Mouse (Mus musculus) hindbrain, embryonic 11.5 days (tissue): ENCODE results near the gene Abcb6. TPM values are rescaled to one million over a fixed set of nuclear protein-coding genes. Genes with fewer than 3 reads are reported as not detected.

Experiments used
- ATAC-seq: fragments of 200-750 bp; cut with Nextera tagmentation; 2 replicates; pipeline ENCODE4 v1.8.0; 2017; ENCODE audit warnings: mild to moderate bottlenecking, moderate TSS enrichment, moderate library complexity; ENCODE audit not compliant: low FRiP score
- DNase-seq: peaks from one replicate; pipeline ENCODE4 v3.0.0-alpha.2; 2015; ENCODE audit warnings: low spot score
- H3K27ac ChIP-seq: fragments of 300-500 bp; sonication (generic); 2 replicates; pipeline ENCODE4 v1.5.1; 2014; ENCODE audit warnings: mild to moderate bottlenecking, low read depth, low read length
- H3K27me3 ChIP-seq: fragments of 300-500 bp; sonication (generic); 2 replicates; pipeline ENCODE4 v1.6.1; 2014; ENCODE audit warnings: mild to moderate bottlenecking, low read length, moderate library complexity, mixed read lengths; ENCODE audit not compliant: control insufficient read depth, insufficient read depth
- H3K36me3 ChIP-seq: fragments of 300-500 bp; sonication (generic); 2 replicates; pipeline ENCODE4 v1.6.1; 2014; ENCODE audit warnings: mild to moderate bottlenecking, low read length, moderate library complexity, mixed read lengths; ENCODE audit not compliant: control insufficient read depth, insufficient read depth
- H3K4me1 ChIP-seq: fragments of 300-500 bp; sonication (generic); replicated peaks from 2 replicates; pipeline ENCODE4 v1.6.1; 2014; ENCODE audit warnings: low read length, mixed read lengths; ENCODE audit not compliant: control insufficient read depth, insufficient read depth
- H3K4me2 ChIP-seq: fragments of 300-500 bp; sonication (generic); replicated peaks from 2 replicates; pipeline ENCODE4 v1.6.1; 2014; ENCODE audit warnings: mild to moderate bottlenecking, low read depth, low read length
- H3K4me3 ChIP-seq: fragments of 300-500 bp; sonication (generic); 2 replicates; pipeline ENCODE4 v1.5.1; 2014; ENCODE audit warnings: low read depth, low read length
- H3K9ac ChIP-seq: fragments of 300-500 bp; sonication (generic); 2 replicates; pipeline ENCODE4 v1.6.1; 2014; ENCODE audit warnings: low read depth, low read length
- H3K9me3 ChIP-seq: fragments of 300-500 bp; sonication (generic); 2 replicates; pipeline ENCODE4 v1.6.1; 2016; ENCODE audit warnings: low read length; ENCODE audit not compliant: control insufficient read depth
- WGBS: fragments of 180-500 bp; shearing (Covaris S2); extraction: QIAGEN DNeasy Blood & Tissue Kit; methylation state at CpG from one replicate; pipeline ENCODE4 v1.1.7; 2014; 5-methylcytosine and 5-hydroxymethylcytosine counted together
- polyA plus RNA-seq: library from polyadenylated mRNA; unstranded; fragments of >200 nt; fragmentation: Nextera tagmentation; extraction: Ambion mirVana; gene quantifications from 2 replicates; pipeline ENCODE4 v1.2.1, GENCODE M21; 2014

The Abcb6 gene
- 21.8 and 23.9 TPM in 2 replicates for polyA plus RNA-seq

DNA sequence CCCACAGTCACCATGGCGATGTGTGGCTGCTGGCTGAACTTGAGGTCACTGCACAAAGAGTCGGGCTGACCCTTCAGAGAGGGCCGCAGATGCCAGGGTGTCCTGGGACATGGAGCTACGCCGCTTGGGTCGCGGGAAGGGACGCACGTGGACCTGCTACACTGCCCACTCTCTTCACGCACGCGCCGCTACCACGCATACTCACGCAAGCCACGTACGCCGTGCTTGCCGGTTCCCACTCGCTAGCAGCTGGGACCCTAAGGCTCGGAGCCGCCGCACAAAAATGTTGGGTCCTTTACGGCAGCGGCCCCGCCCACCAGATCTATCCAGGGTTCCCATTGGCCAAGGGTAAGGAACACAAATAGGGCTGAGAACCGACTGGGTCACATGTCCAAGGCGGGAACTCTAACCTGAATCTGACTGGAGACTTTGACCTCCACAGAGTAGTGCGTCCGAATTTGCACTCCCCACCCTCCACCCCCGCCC, at the start of gene Abcb6:
Abcb6 (minus strand) TSS at position 288 of the 486 bp plus-strand sequence.
- H3K4me3 ChIP-seq: peak within 1 kb of the TSS; percentile 59
- peaks cover 3% of the 10 kb centered on the region; the same call in 1 of the 2 replicates for H3K4me1 ChIP-seq
- peaks cover 7% of the 10 kb centered on the region for H3K36me3 ChIP-seq
- H3K9me3 ChIP-seq: no peaks in the 10 kb centered on the region
- ATAC-seq (peak; percentile 91), DNase-seq (peak; percentile 94)
- H3K27ac ChIP-seq: peak within 1 kb of the TSS; percentile 51
- H3K9ac ChIP-seq: peak within 1 kb of the TSS; percentile 60
- WGBS: under 1% methylated on average over 31 of the region's 31 CpGs
- no peaks in the 10 kb centered on the region for H3K27me3 ChIP-seq
- H3K4me2 ChIP-seq: peak within 1 kb of the TSS; percentile 95

DNA sequence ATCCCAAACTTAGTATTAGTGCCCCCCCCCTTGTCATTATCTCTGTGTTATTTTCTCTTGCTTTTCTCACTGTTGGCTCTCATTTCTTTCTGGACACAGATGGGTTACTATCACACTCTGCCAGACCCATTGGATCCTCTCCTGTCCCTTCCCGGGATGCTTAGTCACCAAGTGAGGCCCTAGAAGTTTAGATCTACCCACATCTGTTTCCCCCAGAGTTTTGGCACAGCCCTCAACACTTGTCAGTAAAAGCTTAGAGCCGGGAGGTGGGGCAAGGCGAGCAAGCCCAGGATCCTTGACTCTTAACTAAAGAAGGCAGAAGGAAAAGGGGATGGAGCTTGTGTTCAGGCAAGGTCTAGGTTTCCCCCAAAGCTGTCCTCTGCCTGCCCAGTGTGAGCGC, 49.0 kb upstream of the Abcb6 start:
- WGBS: 72% methylated on average over 4 of the region's 4 CpGs

DNA sequence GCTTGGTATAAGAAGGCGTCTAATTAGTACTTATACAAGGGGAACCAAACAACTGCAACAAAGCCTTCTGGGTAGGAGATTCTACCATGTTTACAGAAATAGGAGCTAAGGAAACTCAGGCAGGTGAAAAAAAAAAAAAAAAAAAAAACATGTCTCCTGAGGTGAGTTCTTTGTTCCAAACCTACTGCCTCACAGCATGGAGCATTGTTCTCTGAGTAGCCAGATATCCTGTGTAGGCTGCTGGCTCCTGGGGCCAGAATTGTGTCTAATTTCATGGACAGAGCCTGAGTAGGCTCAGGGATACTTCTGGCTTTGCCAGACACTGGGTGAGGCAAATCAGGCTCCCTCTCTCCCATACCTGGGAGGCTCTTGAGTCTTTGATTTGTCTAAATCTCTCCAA, 47.5 kb upstream of the Abcb6 start:
- Histone ChIP-seq H3K9me3 (no peaks in the 10 kb centered on the region), H3K9ac (no peak overlapping the region), H3K4me3 (no peak overlapping the region), H3K27ac (no peak overlapping the region), H3K4me1 (no peaks in the 10 kb centered on the region), H3K36me3 (no peaks in the 10 kb centered on the region), H3K4me2 (no peak overlapping the region), H3K27me3 (no peaks in the 10 kb centered on the region)
- 64% methylated on average over 1 of the region's 1 CpGs for WGBS
- DNase-seq (no peak), ATAC-seq (no peak)

More for the DNA sequence above, 49.0 kb upstream of the Abcb6 start:
- H3K9ac ChIP-seq: no peak overlapping the region
- no peak overlapping the region for H3K4me2 ChIP-seq
- H3K36me3 ChIP-seq: no peaks in the 10 kb centered on the region
- H3K4me3 ChIP-seq: no peak overlapping the region
- H3K27ac ChIP-seq: no peak overlapping the region
- no peak for ATAC-seq
- H3K4me1 ChIP-seq: no peaks in the 10 kb centered on the region
- H3K27me3 ChIP-seq: no peaks in the 10 kb centered on the region
- no peak for DNase-seq
- H3K9me3 ChIP-seq: no peaks in the 10 kb centered on the region

DNA sequence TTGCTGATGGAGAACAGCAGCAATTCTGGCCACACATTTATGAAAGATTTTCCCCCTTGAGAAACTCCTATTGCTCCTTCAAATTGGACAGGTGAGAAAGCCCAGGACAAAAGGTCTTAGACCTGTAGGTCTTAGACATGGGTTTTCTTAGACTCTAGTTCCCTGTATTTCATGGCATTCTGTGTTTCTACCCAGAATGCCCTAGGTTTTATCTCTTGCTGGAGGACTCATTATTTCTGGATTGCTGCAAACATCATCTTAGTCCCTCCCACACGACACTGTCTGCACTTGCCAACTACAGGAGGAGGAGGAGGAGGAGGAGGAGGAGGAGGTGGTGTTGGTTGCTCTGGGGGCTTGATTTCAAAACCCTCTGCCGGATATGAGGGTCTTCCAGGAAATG, 45.9 kb upstream of the Abcb6 start:
- H3K9ac ChIP-seq: no peak overlapping the region
- no peaks in the 10 kb centered on the region; the same call in 1 of the 2 replicates for H3K27me3 ChIP-seq
- H3K27ac ChIP-seq: no peak overlapping the region
- H3K4me1 ChIP-seq: no peaks in the 10 kb centered on the region
- no peaks in the 10 kb centered on the region for H3K9me3 ChIP-seq
- no peak overlapping the region for H3K4me3 ChIP-seq
- no peak overlapping the region for H3K4me2 ChIP-seq
- H3K36me3 ChIP-seq: no peaks in the 10 kb centered on the region
- WGBS: 66% methylated on average over 2 of the region's 2 CpGs
- ATAC-seq (no peak), DNase-seq (no peak)

DNA sequence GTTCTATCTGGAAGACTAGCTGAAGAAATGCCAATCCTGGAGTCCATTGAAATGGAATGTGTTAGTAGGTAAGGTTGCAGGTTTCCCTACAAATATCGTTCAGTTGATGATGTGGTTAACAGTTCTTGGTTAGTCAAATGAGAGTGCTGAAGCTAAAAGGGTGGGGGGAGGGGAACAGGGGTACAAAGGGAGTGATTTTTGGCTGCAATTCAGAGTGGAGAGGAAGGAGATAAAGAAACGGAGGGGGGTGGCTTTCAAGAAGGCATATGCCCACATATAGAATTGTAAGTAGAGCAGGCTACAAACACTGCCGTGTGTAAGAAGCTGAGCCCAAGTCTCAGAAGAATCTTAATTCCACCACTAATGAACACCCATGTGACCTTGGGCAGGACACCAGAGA, 45.3 kb upstream of the Abcb6 start:
- WGBS: 76% methylated on average over 3 of the region's 3 CpGs
- Histone ChIP-seq H3K9me3 (no peaks in the 10 kb centered on the region), H3K27ac (no peak overlapping the region), H3K4me3 (no peak overlapping the region), H3K4me1 (no peaks in the 10 kb centered on the region), H3K36me3 (no peaks in the 10 kb centered on the region), H3K9ac (no peak overlapping the region), H3K4me2 (no peak overlapping the region), H3K27me3 (peaks cover 6% of the 10 kb centered on the region)
- no peak for DNase-seq
- no peak for ATAC-seq

DNA sequence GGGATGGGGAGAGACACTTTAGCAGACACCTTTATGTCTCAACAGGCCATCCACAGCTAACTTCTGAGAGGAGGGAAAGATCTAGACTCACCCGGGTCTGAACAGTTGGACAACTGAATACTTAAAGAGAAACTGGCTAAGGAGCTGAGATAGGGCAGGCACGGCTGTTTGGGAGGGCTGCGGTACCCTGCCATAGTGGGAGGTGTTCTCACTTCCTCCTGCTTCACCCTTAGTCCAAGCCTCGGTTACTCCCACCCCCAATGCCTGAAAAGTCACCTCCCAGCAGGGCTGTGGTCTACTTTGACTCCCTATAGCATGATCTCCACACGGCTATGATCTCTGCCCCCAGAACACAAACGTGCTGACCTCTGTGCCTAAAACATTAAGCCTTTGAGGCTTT, 43.3 kb upstream of the Abcb6 start:
- no peak overlapping the region for H3K4me2 ChIP-seq
- DNase-seq (no peak), ATAC-seq (no peak)
- 76% methylated on average over 6 of the region's 6 CpGs for WGBS
- no peak overlapping the region for H3K9ac ChIP-seq
- no peaks in the 10 kb centered on the region for H3K36me3 ChIP-seq
- no peaks in the 10 kb centered on the region for H3K9me3 ChIP-seq
- H3K27me3 ChIP-seq: peaks cover 24% of the 10 kb centered on the region
- peaks cover 3% of the 10 kb centered on the region for H3K4me1 ChIP-seq
- H3K4me3 ChIP-seq: no peak overlapping the region
- no peak overlapping the region for H3K27ac ChIP-seq

DNA sequence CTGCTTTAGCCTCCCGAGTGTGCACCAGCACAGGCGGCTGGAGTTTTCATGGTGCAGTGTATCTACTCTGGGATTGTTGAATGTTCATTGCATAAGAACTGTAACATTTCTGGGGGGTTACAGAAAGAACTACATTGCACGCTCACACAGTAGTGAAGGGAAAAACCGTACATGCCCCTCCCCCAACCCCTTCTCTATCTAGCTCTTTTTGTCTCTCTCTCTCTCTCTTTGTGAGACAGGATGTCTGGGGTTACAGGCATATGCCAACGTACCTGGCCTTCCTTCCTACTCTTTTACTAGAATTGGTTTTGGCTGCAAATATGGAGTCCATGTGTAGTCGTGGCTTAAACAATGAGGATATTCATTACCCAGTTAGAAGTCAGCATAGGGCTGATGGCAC, 42.7 kb upstream of the Abcb6 start:
- DNase-seq (no peak), ATAC-seq (no peak)
- Histone ChIP-seq H3K4me2 (no peak overlapping the region), H3K27ac (no peak overlapping the region), H3K4me3 (no peak overlapping the region), H3K4me1 (peaks cover 5% of the 10 kb centered on the region), H3K9me3 (no peaks in the 10 kb centered on the region), H3K27me3 (peaks cover 30% of the 10 kb centered on the region), H3K9ac (no peak overlapping the region), H3K36me3 (no peaks in the 10 kb centered on the region)
- 84% methylated on average over 6 of the region's 6 CpGs for WGBS

DNA sequence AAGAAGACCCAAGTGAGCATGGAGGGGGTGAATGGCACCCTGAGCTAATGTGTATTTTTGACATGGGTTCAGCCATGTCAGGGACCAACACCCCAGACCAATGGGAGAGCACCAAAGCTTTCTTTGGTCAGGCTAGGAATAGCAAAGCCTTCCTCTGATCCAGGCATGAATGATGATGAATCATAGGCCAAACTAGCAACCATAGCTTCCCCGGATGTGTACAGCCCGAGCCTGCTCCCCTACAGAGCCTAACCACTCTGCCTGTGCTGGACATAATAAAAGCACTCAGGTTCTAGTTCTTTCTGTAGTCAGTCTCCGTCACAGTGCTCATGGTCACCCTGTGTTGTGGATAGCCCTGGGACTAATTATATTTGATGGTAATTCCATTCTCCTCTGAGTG, 41.3 kb upstream of the Abcb6 start:
- Histone ChIP-seq H3K4me3 (no peak overlapping the region), H3K9me3 (no peaks in the 10 kb centered on the region), H3K36me3 (no peaks in the 10 kb centered on the region), H3K9ac (no peak overlapping the region), H3K27me3 (peaks cover 43% of the 10 kb centered on the region), H3K4me1 (peaks cover 5% of the 10 kb centered on the region), H3K27ac (no peak overlapping the region), H3K4me2 (no peak overlapping the region)
- DNase-seq: no peak
- 77% methylated on average over 3 of the region's 3 CpGs for WGBS
- ATAC-seq: no peak

DNA sequence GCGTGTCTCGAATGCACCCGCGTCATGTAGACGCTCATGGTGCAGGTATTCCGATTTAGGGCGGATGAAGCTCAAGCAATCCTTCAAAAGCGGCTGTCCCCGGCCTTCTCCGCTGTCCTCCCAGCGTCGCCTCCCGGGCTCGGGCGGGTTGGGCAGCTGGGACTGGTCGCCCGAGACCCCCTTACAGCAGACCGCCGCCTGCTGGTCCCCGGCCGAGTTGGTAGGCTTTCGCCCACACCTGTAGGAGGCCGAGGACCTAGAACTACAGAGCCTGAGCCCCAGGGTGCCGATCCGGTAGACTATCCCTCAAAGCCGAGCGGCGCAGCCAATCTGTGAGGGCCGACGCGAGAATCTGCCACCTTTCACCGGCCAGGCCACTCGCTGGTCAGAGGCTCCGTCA, 39.3 kb upstream of the Abcb6 start, which contains the start of gene Tuba4a:
Tuba4a (minus strand) TSS at position 335 of the 400 bp plus-strand sequence.
- ATAC-seq: peak; percentile 61
- 0% methylated on average over 34 of the region's 34 CpGs for WGBS
- H3K27ac ChIP-seq: no peak within 1 kb of the TSS
- no peaks in the 10 kb centered on the region for H3K9me3 ChIP-seq
- peak within 1 kb of the TSS; percentile 42; the same call in 1 of the 2 replicates for H3K9ac ChIP-seq
- peak within 1 kb of the TSS; percentile 92 for H3K4me2 ChIP-seq
- DNase-seq: peak; percentile 61
- peak within 1 kb of the TSS; percentile 46 for H3K4me3 ChIP-seq
- peaks cover 46% of the 10 kb centered on the region for H3K27me3 ChIP-seq
- peaks cover 5% of the 10 kb centered on the region for H3K4me1 ChIP-seq
- 0 out of 2 replicates have a peak, but pooled peaks cover 2% of the 10 kb centered on the region for H3K36me3 ChIP-seq
